Mouse (Mus musculus): Measurements from ENCODE around the gene Cftr.

Gene Cftr

DNA sequence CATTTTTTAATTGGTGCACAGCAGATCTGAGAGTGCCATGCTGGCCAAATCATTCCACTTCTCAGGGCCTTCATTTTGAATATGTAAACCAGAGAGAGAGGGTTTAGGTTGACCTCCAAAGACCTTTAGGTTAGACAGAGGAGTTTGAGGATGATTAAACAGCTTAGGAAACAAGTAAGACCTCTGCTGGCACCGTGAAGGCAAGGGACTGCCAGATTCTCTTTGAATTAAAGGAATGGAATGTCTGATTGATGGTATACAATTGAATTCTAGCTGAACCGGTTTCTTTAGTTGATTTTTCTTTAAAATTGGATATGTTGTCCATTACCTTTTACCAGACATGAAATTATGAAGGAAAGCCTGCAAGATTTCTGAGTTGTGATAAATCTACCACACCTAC lies 140.5 kb downstream of the Cftr start:
- no peak for DNase-seq (ENCODE audit: low read depth in 1 of 2, low spot score in 2 of 2)

DNA sequence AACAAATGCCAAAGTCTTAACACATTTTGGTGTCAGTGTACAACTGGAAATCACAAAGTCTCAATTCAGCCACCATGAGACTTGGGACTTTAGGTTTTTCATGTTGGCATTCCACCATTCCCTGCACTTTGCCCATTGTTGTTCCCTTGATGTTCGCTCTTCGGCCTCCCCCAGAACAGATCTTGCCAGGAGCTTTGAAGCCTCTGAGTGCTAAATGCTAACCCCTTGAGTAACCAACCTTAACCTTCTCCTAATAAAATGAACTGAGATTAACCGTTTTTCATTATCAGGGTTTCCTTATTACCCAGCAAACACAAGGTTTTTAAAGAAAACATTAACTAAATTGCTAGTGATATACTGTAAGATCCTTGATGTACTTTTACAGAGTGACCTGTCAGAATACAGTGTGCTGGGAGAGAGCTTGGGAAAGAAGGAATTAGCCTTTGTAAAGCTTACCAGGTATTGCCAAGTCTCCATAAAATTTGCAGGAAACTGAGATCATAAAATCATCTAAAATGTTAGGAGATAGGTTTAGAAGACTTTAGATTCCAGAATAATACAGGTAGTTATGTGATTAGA lies 144.0 kb downstream of the Cftr start:
- no peak for DNase-seq (ENCODE audit: low read depth in 1 of 2, low spot score in 2 of 2)

DNA sequence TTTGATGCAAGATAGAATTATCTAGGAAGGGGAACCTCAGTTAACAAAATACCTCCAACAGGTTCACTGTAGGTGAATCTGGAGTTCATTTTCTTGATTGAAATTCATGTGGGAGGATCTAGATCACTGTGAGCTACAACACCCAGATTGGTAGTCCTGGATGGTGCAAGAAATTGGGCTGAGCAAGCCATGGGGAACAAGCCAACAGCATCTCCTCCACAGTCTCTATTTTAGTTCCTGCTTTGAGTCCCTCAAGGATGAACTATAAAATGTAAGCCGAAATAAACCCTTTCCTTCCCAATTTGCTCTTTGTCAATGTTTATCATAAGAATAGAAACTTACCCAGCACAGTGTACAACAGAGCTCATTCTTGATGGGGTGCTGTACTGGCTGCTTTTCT lies 152.5 kb downstream of the Cftr start:
- DNase-seq (ENCODE audit: low read depth in 1 of 2, low spot score in 2 of 2): no peak

DNA sequence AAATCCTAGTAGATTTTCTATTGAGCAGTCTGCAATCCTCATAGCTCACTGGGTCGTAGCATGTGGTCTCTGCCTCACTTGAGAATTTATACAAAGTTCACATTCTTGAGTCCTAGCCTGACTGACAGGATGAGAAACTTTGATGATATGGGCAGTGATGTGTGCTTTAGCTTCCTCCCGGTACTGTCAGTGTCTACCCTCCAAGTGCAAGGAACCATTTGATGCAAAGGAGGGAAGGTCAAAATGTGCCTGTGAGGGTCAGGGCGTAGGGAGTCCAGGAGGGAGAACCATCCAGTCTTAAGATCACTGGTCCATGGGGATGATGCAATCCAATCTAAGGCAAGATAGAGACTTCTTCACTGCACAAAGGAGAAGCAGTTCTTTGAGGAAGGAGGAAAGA lies 164.9 kb downstream of the Cftr start:
- DNase-seq (ENCODE audit: low read depth in 1 of 2, low spot score in 2 of 2): no peak

DNA sequence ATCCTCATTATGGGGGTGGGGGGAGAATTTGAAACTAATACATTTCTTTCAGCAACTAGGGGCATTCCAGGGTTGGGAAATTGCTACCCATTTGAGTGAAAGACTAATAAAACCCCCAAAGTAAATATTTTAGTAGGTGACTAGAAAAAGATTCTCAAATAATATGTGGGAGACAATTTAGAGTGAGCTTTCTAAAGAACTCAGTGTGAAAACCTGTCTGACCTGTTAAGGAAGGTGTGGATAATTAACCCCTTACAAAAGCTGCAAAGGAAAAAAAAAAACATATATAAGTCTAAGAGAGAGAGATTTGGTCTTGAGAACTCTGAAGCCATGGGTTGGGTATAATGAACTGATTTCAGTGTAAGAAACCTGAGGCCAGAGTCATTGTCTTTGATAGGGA lies 167.8 kb downstream of the Cftr start:
- DNase-seq (ENCODE audit: low read depth in 1 of 2, low spot score in 2 of 2): no peak

DNA sequence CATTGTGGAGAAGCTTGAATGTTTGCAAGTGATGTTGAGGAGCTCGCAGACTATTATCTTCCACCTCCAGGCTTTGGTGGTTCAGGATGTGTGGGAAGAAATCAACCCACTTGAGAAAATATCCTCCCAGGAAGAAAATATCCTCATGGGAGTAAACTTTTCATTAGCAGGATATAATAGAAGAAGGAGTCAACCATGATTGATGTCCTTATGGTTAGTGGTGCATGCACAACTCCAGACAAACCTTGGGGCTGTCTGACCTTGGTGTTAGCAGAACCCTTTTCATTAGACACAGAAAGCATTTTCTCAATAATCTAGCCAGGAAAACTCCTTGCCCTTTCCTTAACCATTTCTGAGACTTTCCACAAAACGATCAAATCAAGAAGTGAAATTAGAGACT lies 173.8 kb downstream of the Cftr start:
- no peak for DNase-seq (ENCODE audit: low read depth in 1 of 2, low spot score in 2 of 2)

DNA sequence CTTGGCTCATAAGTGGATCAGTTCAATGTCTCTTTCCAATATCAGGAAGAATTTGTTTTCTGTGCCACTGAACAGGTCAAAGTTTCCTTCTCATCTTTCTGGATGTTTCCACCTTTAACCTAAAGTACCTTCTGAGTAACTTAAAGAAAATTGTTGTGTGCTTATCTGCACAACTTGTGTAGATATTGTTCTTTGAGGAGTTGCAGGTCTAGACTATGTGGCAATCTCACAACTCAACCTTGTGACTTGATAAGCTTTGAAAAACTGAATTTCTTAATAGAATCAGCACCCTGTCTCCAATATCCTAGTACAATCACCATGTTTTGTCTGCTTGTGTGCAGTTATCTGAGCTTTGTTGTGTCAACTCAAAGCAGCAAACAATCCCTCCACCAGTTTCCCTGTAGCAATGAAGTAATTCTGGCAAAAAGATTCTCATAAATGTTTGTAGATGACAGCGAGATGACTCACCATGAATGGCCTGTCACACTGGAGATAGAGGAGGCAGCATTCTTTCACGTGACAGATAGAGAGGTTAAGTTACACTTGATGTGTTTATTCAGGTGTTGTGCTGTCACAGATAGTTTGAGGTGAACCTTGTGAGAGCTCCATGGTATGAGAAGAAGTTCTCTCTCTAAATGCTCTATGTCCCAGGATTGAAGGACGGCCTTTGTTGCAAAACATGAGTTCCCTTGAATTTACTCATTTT lies 178.8 kb downstream of the Cftr start:
- DNase-seq (ENCODE audit: low read depth in 1 of 2, low spot score in 2 of 2): no peak

DNA sequence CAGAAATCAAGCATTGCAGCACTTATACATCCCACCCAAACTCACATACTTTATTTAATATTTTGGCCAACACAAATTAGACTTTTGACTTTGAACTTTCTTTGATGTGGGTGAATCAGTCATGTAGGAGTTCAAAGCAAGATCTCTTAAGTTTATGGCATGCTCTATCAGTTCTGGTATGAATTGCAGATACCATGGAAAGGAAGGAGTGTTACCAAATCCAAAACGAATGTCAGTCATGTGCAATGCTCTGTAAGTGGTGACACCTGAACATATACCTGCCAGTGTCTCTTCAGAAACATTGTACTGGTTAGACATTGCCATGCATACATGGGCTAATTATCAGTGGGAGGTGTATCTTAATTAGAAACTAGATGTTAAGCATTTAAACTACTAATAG lies 189.7 kb downstream of the Cftr start:
- no peak for DNase-seq (ENCODE audit: low read depth in 1 of 2, low spot score in 2 of 2)

DNA sequence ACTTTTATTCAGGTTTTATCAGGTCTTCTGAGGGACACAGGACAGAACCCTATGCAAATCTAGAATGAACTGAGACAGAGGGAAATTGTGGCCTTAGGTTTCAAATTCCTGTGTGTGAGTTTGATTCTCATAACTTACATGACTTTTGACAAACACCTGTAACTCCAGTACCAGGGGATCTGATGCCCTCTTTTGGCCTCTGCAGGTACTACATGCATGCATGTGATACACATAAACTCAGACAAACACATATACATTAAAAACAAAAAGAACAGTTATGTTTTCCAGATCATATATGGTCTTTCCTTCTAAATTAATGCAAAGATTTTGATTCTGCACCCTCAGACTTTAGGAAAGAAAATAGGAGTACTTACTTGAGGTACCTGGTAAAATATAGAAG lies 190.5 kb downstream of the Cftr start:
- no peak for DNase-seq (ENCODE audit: low read depth in 1 of 2, low spot score in 2 of 2)

DNA sequence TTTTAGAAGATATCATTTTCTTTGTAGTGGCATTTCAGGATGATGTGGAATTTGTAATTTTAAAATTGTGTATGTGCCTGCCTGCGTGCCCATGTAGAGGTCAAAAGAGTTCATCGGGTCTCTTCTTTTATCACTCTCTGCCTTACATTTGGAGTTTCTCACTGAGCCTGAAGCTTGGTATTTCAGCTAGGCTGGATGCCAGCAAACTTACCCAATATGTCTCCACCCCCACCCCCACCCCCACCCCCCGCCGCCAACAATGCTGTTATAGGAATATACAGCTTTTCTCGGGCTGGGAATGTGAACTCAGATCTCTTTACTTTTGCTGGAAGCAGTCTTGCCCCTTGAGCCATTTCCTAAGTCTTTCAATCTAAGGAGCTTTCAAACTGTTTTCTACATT lies 191.7 kb downstream of the Cftr start:
- DNase-seq (ENCODE audit: low read depth in 1 of 2, low spot score in 2 of 2): no peak

DNA sequence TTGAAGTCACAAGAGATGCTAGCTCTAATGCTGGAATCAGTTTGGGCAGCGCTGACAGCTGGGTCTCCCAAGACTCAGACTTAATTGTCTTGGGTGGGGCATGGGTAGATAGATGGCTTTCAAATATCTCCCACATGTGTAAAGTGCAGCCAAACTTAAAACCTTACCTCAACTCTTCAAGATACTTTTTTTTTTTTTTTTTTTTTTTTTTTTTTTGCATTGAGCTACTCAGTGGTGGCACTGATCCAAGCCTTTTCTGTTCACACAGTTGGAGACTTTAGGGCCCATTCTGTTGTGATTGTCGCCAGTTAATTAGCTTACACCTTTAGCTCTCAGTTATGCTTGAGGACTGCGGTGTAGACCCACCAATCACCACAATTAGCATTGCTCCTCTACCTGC lies 198.6 kb downstream of the Cftr start:
- no peak for DNase-seq (ENCODE audit: low read depth in 1 of 2, low spot score in 2 of 2)

DNA sequence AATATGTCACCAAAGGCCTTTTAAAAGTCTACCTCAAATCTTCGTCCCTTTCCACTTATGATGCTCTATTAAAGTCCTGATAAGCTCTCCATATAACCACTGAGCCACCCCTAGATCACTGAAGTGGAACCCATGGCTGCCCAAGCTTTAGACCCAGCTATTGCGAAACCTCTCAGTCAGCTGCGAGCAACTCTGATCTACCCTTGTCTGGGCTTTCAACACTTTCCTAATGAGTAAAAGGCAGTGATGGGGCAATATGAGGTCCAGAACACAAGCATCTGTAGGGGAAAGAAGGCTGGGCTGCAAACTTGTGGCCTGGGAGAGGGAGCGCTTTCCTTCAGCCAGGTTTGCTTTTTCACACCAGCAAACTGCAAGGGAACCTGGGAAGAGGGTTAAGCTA lies 199.2 kb downstream of the Cftr start:
- DNase-seq (ENCODE audit: low read depth in 1 of 2, low spot score in 2 of 2): no peak
